Mouse (Mus musculus) lung, postnatal 14 days (tissue): ENCODE measurements around the gene Olfr1451.
"Not testable (repeated sequence)": the region's sequence is repeated elsewhere in the genome, so short reads cannot be mapped to it uniquely, and the experiment has no call there.

Experiments used
- DNase-seq: peaks from one replicate; pipeline ENCODE4 v3.0.0; 2021

Olfr1451 gene

DNA sequence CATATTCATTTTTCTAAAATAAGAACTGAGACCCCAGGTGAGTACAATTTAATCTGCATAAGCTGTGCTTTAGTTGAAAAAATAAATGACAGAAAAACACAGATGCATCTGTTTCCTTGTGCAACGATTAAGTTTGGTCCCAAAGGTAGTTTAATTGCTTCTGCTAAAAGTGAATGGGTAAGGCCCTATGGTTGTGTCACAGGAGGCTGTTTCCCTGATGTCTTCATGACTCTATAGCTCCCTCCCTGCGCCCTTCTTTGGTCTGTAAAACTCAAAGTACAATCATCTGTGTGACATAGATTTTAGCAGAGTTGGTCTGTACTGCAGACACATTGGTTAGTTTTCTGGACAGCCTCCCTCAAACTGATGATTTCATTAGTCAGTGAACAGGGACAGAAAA is at the start of gene Olfr1451:
TSS of gene Olfr1451 (plus strand) at position 301 of the 400 bp plus-strand sequence.
- no peak for DNase-seq

DNA sequence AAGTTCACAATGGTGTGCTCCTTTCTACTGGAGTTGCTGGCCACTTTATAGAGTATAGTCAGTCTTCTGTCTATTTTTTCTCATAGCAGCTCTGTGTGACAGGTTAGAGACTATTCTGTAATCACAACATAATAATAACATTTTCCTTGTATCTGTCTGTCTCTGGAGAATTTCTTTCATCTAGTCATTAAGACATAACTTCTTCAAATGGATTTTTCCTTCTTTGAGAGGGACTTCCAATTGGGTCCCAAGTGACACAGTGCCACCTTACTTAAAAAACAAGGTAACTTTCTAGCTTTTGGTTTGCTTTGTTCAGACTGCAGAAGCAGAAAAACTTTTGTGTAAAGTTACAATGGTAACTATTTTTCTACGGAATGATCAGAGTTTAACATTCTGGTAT is 44.9 kb upstream of the Olfr1451 start, which contains the start of gene Olfr1450:
TSS of gene Olfr1450 (plus strand) at position 301 of the 400 bp plus-strand sequence.
- DNase-seq: no peak

DNA sequence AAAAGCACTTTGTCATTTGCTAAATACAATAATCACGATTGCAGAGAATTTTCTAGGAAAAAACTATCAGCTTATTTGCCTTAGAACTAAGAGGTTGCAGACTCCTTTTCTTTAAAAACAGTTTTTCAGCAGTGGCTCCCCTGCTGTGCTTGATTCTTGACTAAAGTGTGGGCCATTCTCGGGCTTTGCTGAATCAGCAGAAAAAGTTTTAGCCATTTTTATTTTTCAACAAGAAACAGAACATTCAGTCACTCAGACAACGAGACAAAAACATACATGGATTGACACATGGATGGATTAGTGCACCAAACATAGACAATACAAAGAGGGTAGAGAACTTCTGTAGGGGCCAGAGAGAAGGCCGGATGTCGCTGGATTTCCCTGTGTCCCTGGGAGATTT is 24.7 kb upstream of the Olfr1451 start:
- not testable (repeated sequence) for DNase-seq

DNA sequence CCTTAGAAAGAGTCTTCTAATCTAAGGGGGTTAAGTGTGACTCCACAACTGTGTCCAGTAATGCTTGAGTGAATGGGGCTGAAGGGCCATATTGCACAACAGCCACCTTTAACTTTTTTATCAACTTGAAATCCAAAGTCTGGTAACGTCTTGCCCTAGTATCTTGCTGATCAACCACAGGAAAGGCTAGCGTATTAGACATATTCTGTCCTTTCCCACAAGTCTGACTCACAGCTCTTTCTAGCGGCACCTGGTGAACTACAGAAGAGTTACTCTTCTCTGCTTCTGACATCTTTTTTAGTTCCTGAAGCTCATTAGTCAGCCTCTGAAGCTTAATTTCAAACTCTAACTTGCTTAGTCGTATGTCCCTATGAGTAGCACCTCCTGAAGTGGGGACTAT is 2.5 kb upstream of the Olfr1451 start:
- DNase-seq: not testable (repeated sequence)

DNA sequence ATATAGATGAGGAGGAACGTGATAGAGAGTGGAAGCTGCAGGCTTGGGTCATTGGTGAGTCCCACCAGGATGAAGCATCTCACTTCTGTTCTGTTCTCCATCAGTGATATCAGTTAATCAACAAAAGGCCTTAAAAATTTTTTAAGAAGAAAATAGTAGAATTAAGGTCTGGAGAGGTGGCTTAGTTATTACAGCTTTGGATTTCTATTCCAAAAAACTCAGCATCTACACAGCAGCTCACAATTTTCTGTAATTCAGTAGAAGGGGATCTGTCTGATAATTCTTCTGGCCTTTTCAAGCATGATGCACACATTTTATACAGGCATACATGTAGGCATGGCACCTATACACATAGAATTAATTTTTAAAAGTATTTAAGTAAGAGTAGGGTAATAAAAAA is 33.4 kb downstream of the Olfr1451 start, which contains the start of gene Olfr1453:
TSS of gene Olfr1453 (minus strand) at position 101 of the 400 bp plus-strand sequence.
- DNase-seq: no peak
